Mouse (Mus musculus): ENCODE results near the gene Tcf7l2.

Gene Tcf7l2

GRCm38 (mm10) chr19:55825951-55826507, 84.4 kb downstream of the Tcf7l2 start:
- no peak for DNase-seq (ENCODE audit: low read depth, low spot score)

- no peak for DNase-seq (ENCODE audit: low read depth, low spot score)
Measured at GRCm38 (mm10) chr19:55827613-55828259, 86.1 kb downstream of the Tcf7l2 start.

- DNase-seq (ENCODE audit: low read depth, low spot score): no peak
Measured at GRCm38 (mm10) chr19:55830976-55831559, 89.4 kb downstream of the Tcf7l2 start.

GRCm38 (mm10) chr19:55832122-55832521, 90.5 kb downstream of the Tcf7l2 start:
- no peak for DNase-seq (ENCODE audit: low read depth, low spot score)

GRCm38 (mm10) chr19:55833807-55834385, 92.3 kb downstream of the Tcf7l2 start:
- DNase-seq (ENCODE audit: low read depth, low spot score): no peak

GRCm38 (mm10) chr19:55836930-55837687, 95.5 kb downstream of the Tcf7l2 start:
- no peak for DNase-seq (ENCODE audit: low read depth, low spot score)

GRCm38 (mm10) chr19:55837924-55838323, 96.3 kb downstream of the Tcf7l2 start:
- DNase-seq (ENCODE audit: low read depth, low spot score): no peak

- no peak for DNase-seq (ENCODE audit: low read depth, low spot score)
Measured at GRCm38 (mm10) chr19:55838389-55839035, 96.9 kb downstream of the Tcf7l2 start.

GRCm38 (mm10) chr19:55839036-55839555, 97.5 kb downstream of the Tcf7l2 start:
- peak; percentile 7 for DNase-seq (ENCODE audit: low read depth, low spot score)

GRCm38 (mm10) chr19:55840499-55841121, 99.0 kb downstream of the Tcf7l2 start:
- DNase-seq (ENCODE audit: low read depth, low spot score): peak; percentile 26

GRCm38 (mm10) chr19:55842046-55842445, 100.4 kb downstream of the Tcf7l2 start:
- no peak for DNase-seq (ENCODE audit: low read depth, low spot score)

- DNase-seq (ENCODE audit: low read depth, low spot score): no peak
Measured at GRCm38 (mm10) chr19:55843111-55843887, 101.7 kb downstream of the Tcf7l2 start.

- DNase-seq (ENCODE audit: low read depth, low spot score): no peak
Measured at GRCm38 (mm10) chr19:55845702-55846101, 104.1 kb downstream of the Tcf7l2 start.

- no peak for DNase-seq (ENCODE audit: low read depth, low spot score)
Measured at GRCm38 (mm10) chr19:55846256-55846655, 104.6 kb downstream of the Tcf7l2 start.

- DNase-seq (ENCODE audit: low read depth, low spot score): no peak
Measured at GRCm38 (mm10) chr19:55847043-55847442, 105.4 kb downstream of the Tcf7l2 start.

- no peak for DNase-seq (ENCODE audit: low read depth, low spot score)
Measured at GRCm38 (mm10) chr19:55850402-55851078, 108.9 kb downstream of the Tcf7l2 start.

- DNase-seq (ENCODE audit: low read depth, low spot score): no peak
Measured at GRCm38 (mm10) chr19:55851498-55852324, 110.1 kb downstream of the Tcf7l2 start.

- no peak for DNase-seq (ENCODE audit: low read depth, low spot score)
Measured at GRCm38 (mm10) chr19:55854389-55854788, 112.8 kb downstream of the Tcf7l2 start.

GRCm38 (mm10) chr19:55855571-55855970, 114.0 kb downstream of the Tcf7l2 start:
- DNase-seq (ENCODE audit: low read depth, low spot score): no peak

Data from CD4-positive, CD25-positive, alpha-beta regulatory T cell, adult 2 months (primary cell).